In the genomic region with DNA sequence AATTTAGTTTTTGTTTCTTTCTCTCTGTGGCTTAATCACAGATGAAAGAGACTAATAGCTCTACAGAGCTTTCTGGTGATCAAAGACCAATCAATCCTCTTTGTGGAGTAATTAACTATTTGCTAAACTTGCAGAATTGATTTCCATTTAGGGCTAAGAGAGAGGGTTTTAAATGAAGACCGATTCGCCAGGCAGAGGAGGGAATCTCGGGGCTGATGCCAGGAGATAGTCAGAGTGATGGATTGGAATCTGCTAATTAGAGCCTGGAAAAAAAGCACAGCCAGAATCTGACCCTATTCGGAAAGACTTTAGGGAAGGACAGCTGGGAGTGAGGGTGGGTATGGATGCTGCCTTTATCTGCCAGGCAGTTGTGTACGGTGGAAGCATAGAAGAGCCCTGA, we compare ENCODE assay signal across 9 mouse cellular contexts.
"Had no signal": no experiment of that assay in that cellular context is flagged by ENCODE, and none has a peak within 500 bp of the region (broad histone marks: within the 10 kb centered on the region; RNA-seq: fewer than 3 reads in every experiment).

No protein-coding gene starts in this region.

- DNase-seq: gastrocnemius, postnatal 14 days; heart, postnatal 10 days; heart, postnatal 4 days; kidney, adult 18-20 months; kidney, adult 8-10 months; kidney, postnatal 10 days; kidney, postnatal 25 days; kidney, postnatal 4 days; liver had no signal
